Mouse (Mus musculus) heart, postnatal 25 days (tissue): ENCODE measurements around the gene Prr23a1. TPM values are rescaled to one million over a fixed set of nuclear protein-coding genes. Genes with fewer than 3 reads are reported as not detected.
"Not testable (repeated sequence)": the region's sequence is repeated elsewhere in the genome, so short reads cannot be mapped to it uniquely, and the experiment has no call there.

Source experiments
- DNase-seq: peaks from one replicate; pipeline ENCODE4 v3.0.0; 2022; ENCODE audit warnings: low spot score
- intact Hi-C: fragments of 180-260 bp; cut with DNase I; formaldehyde crosslinking; loops from one replicate; pipeline ENCODE4 v1.15.1; 2025
- total RNA-seq, 2 experiments: library from RNA; stranded (reverse); gene quantifications; 2 replicates each; pipeline ENCODE4 v1.2.3; 2021

The Prr23a1 gene
- not detected for total RNA-seq

GRCm38 (mm10) chr9:98842117-98842516 is at the start of gene Prr23a1:
Prr23a1 (plus strand) TSS chr9:98842503.
- intact Hi-C loops, result no loop called here
- DNase-seq, result no peak

- DNase-seq, result no peak
- intact Hi-C loops, result no loop called here
Measured at GRCm38 (mm10) chr9:98799021-98799420, 43.3 kb upstream of the Prr23a1 start.

- DNase-seq, result no peak
- intact Hi-C loops, result no loop called here
Measured at GRCm38 (mm10) chr9:98803971-98804370, 38.3 kb upstream of the Prr23a1 start.

- DNase-seq, result no peak
- intact Hi-C loops, result no loop called here
Measured at GRCm38 (mm10) chr9:98805511-98805910, 36.8 kb upstream of the Prr23a1 start.

GRCm38 (mm10) chr9:98805934-98806333 is 36.4 kb upstream of the Prr23a1 start:
- intact Hi-C loops, result no loop called here
- DNase-seq, result no peak

- intact Hi-C loops, result loop anchor here (2.0 kb wide), 1 partner anchor 163 kb away; no protein-coding TSS in a partner anchor
- DNase-seq, result no peak
Measured at GRCm38 (mm10) chr9:98807631-98808030, 34.7 kb upstream of the Prr23a1 start.

GRCm38 (mm10) chr9:98809526-98809925 is 32.8 kb upstream of the Prr23a1 start:
- intact Hi-C loops, result loop anchor here (2.0 kb wide), 1 partner anchor 165 kb away; no protein-coding TSS in a partner anchor

GRCm38 (mm10) chr9:98816066-98816465 is 26.2 kb upstream of the Prr23a1 start:
- no peak for DNase-seq
- intact Hi-C loops, result no loop called here

More at GRCm38 (mm10) chr9:98809526-98809925, 32.8 kb upstream of the Prr23a1 start:
- DNase-seq, result not testable (repeated sequence)

- intact Hi-C loops, result no loop called here
- no peak for DNase-seq
Measured at GRCm38 (mm10) chr9:98817592-98817991, 24.7 kb upstream of the Prr23a1 start.

GRCm38 (mm10) chr9:98818971-98819370 is 23.3 kb upstream of the Prr23a1 start:
- DNase-seq, result no peak

GRCm38 (mm10) chr9:98819481-98819880 is 22.8 kb upstream of the Prr23a1 start:
- intact Hi-C loops, result no loop called here

More at GRCm38 (mm10) chr9:98818971-98819370, 23.3 kb upstream of the Prr23a1 start:
- intact Hi-C loops, result no loop called here

GRCm38 (mm10) chr9:98820461-98820860 is 21.8 kb upstream of the Prr23a1 start:
- DNase-seq, result no peak
- intact Hi-C loops, result no loop called here

More at GRCm38 (mm10) chr9:98819481-98819880, 22.8 kb upstream of the Prr23a1 start:
- DNase-seq, result no peak

- intact Hi-C loops, result no loop called here
- no peak for DNase-seq
Measured at GRCm38 (mm10) chr9:98821067-98821466, 21.2 kb upstream of the Prr23a1 start.

GRCm38 (mm10) chr9:98823805-98824204 is 18.5 kb upstream of the Prr23a1 start:
- no peak for DNase-seq
- intact Hi-C loops, result no loop called here

- intact Hi-C loops, result no loop called here
- DNase-seq, result no peak
Measured at GRCm38 (mm10) chr9:98829508-98829907, 12.8 kb upstream of the Prr23a1 start.

GRCm38 (mm10) chr9:98837537-98838074 is 4.7 kb upstream of the Prr23a1 start:
- intact Hi-C loops, result no loop called here
- DNase-seq, result no peak

GRCm38 (mm10) chr9:98856210-98856609 is 13.9 kb downstream of the Prr23a1 start, which contains the start of gene Prr23a2:
Prr23a2 (plus strand) TSS chr9:98856494.
- DNase-seq, result no peak
- intact Hi-C loops, result no loop called here

- intact Hi-C loops, result no loop called here
- DNase-seq, result no peak
Measured at GRCm38 (mm10) chr9:98863463-98863862, 21.2 kb downstream of the Prr23a1 start.

GRCm38 (mm10) chr9:98864571-98864970 is 22.3 kb downstream of the Prr23a1 start, which contains the start of gene Prr23a3:
Prr23a3 (plus strand) TSS chr9:98864767.
- DNase-seq, result no peak
- intact Hi-C loops, result no loop called here
